Comparison of ENCODE assay signal across 8 mouse cellular contexts in genomic region chr6:61179641-61179948, GRCm38 (mm10). TPM values are rescaled to one million over a fixed set of nuclear protein-coding genes. Genes with fewer than 3 reads are reported as not detected.
A peak's percentile ranks its signal among the peaks of the same experiment; 100 is the strongest.
DNase-seq lines count a peak whose midpoint lies in the region; ATAC-seq and TF ChIP-seq lines count a peak whose summit lies in the region.

No protein-coding gene starts in this region.

- peak overlapping the region; percentile 68 for H3K4me2 ChIP-seq in liver, embryonic 14.5 days (ENCODE audit: low read depth)

- no peaks in the 10 kb centered on the region for H3K9me3 ChIP-seq in heart, embryonic 10.5 days
- no peaks in the 10 kb centered on the region for H3K9me3 ChIP-seq in liver, embryonic 14.5 days (ENCODE audit: control insufficient read depth, low read length)

- TF ChIP-seq POLR2A in thymus, adult 2 months (IDR thresholded peaks at IDR 0.05; ENCODE audit: control insufficient read depth, extremely low read depth, insufficient read depth, low read length, poor library complexity) = no peak

- no peak for TF ChIP-seq CTCF in thymus, adult 2 months (IDR thresholded peaks at IDR 0.05; ENCODE audit: borderline replicate concordance, control insufficient read depth, extremely low read depth, insufficient read depth, low read length, poor library complexity)
- no peak for TF ChIP-seq CTCF in liver, embryonic 14.5 days (IDR thresholded peaks at IDR 0.05; ENCODE audit: low read depth)

- H3K27ac ChIP-seq in heart, embryonic 10.5 days = 0 out of 2 replicates have a peak overlapping the region, but pooled peaks have one; percentile 73
- H3K27ac ChIP-seq in thymus, adult 2 months (ENCODE audit: control insufficient read depth, insufficient read depth, low read length) = no peak overlapping the region
- no peak overlapping the region for H3K27ac ChIP-seq in liver, embryonic 14.5 days

- TF ChIP-seq EP300 in liver, embryonic 14.5 days (IDR thresholded peaks at IDR 0.05; ENCODE audit: low read depth) = no peak

- DNase-seq in heart, embryonic 10.5 days (ENCODE audit: low spot score) = no peak
- DNase-seq in heart, postnatal 10 days = no peak
- DNase-seq in thymus, adult 2 months = no peak
- DNase-seq in thymus, postnatal 10 days (ENCODE audit: low spot score in 2 of 2) = no peak
- no peak for DNase-seq in liver, embryonic 14.5 days (ENCODE audit: low read depth in 3 of 3, low spot score in 3 of 3)
- DNase-seq in right cerebral cortex, adult 2 months (ENCODE audit: low spot score in 2 of 2) = no peak
- no peak for DNase-seq in gastrocnemius, postnatal 36 days
- DNase-seq in thymus, postnatal 0 days (ENCODE audit: low spot score) = no peak

- 6% methylated on average over 5 of the region's 5 CpGs for WGBS in heart, embryonic 10.5 days
- 29% methylated on average over 5 of the region's 5 CpGs for WGBS in thymus, adult 2 months
- 7% methylated on average over 5 of the region's 5 CpGs for WGBS in liver, embryonic 14.5 days (ENCODE audit: insufficient replicate concordance)

- no peak overlapping the region for H3K9ac ChIP-seq in liver, embryonic 14.5 days (replicated peaks)

- ATAC-seq in liver, embryonic 14.5 days (ENCODE audit: insufficient read depth) = no peak

- H3K4me1 ChIP-seq in heart, embryonic 10.5 days = no peaks in the 10 kb centered on the region
- H3K4me1 ChIP-seq in thymus, adult 2 months (replicated peaks; ENCODE audit: control insufficient read depth, insufficient read depth, low read length) = peaks cover 8% of the 10 kb centered on the region; the same call in 1 of the 2 replicates
- no peaks in the 10 kb centered on the region for H3K4me1 ChIP-seq in liver, embryonic 14.5 days (replicated peaks; ENCODE audit: control insufficient read depth in 2 of 2, insufficient read depth in 2 of 2, low read length in 1 of 2)

- H3K27me3 ChIP-seq in heart, embryonic 10.5 days (ENCODE audit: insufficient read depth, poor library complexity, severe bottlenecking) = peaks cover 25% of the 10 kb centered on the region
- H3K27me3 ChIP-seq in thymus, adult 2 months (ENCODE audit: control insufficient read depth, insufficient read depth, low read length) = peaks cover 2% of the 10 kb centered on the region; the same call in 1 of the 2 replicates
- H3K27me3 ChIP-seq in liver, embryonic 14.5 days (ENCODE audit: control insufficient read depth, insufficient read depth, low read length) = peaks cover 30% of the 10 kb centered on the region

- intact Hi-C loops in heart, postnatal 10 days (cut with DNase I) = no loop called here
- intact Hi-C loops in gastrocnemius, postnatal 36 days (cut with DNase I) = no loop called here

- peak overlapping the region; percentile 86 for H3K4me3 ChIP-seq in heart, embryonic 10.5 days
- H3K4me3 ChIP-seq in thymus, adult 2 months (ENCODE audit: control insufficient read depth, insufficient read depth, low read length) = peak overlapping the region; percentile 51
- peak overlapping the region in 1 of 2 experiments; percentile 9; a peak in 2 of 4 replicates for H3K4me3 ChIP-seq in liver, embryonic 14.5 days (ENCODE audit: insufficient read depth in 1 of 2, low read depth in 2 of 2, low read length in 2 of 2)

- H3K36me3 ChIP-seq in heart, embryonic 10.5 days = no peaks in the 10 kb centered on the region
- no peaks in the 10 kb centered on the region for H3K36me3 ChIP-seq in thymus, adult 2 months (ENCODE audit: control insufficient read depth, insufficient read depth, low read length)
- H3K36me3 ChIP-seq in liver, embryonic 14.5 days (replicated peaks; ENCODE audit: control insufficient read depth, insufficient read depth, low read depth) = no peaks in the 10 kb centered on the region

RNA-seq across cellular contexts. Expression of gene Ccser1, which starts 0.5 kb away (rescaled TPM):
- 0.74 and 2.3 TPM in 2 replicates for polyA plus RNA-seq in heart, embryonic 10.5 days (2016; fragmentation: Nextera tagmentation; extraction: Ambion mirVana)
- total RNA-seq in heart, postnatal 10 days (2021) = 1 to 10 TPM; 3.1 to 3.8 TPM
- 0.99 and 1.6 TPM in 2 replicates for polyA plus RNA-seq in thymus, adult 2 months (2012; rRNA removed)
- 0.02 and 0.09 TPM in 2 replicates for polyA plus RNA-seq in liver, embryonic 14.5 days (2012; rRNA removed)
- polyA plus RNA-seq in liver, embryonic 14.5 days (2014; fragmentation: Nextera tagmentation; extraction: Ambion mirVana) = 0.09 TPM in 1 of 2 replicates, not detected in the other
- 1 to 10 TPM in 1 of 2 experiments, under 1 TPM in 1; 0.52 to 1.3 TPM for total RNA-seq in gastrocnemius, postnatal 36 days (2021)
- 2.6 and 2.8 TPM in 2 replicates for polyA plus RNA-seq in thymus, postnatal 0 days (2015; fragmentation: Nextera tagmentation; extraction: Ambion mirVana)
